Mouse (Mus musculus) embryonic facial prominence, embryonic 11.5 days (tissue): ENCODE measurements around the gene Svbp. TPM values are rescaled to one million over a fixed set of nuclear protein-coding genes. Genes with fewer than 3 reads are reported as not detected.

Experiments used
- ATAC-seq: fragments of 200-750 bp; cut with Nextera tagmentation; replicated peaks from 2 replicates; pipeline ENCODE4 v1.8.0; 2017; ENCODE audit warnings: low read depth; ENCODE audit not compliant: insufficient number of reproducible peaks, low FRiP score, low TSS enrichment
- DNase-seq: peaks from one replicate; pipeline ENCODE4 v3.0.0-alpha.2; 2015; ENCODE audit warnings: low spot score
- H3K27ac ChIP-seq: fragments of 300-500 bp; sonication (generic); replicated peaks from 2 replicates; pipeline ENCODE4 v1.5.1; 2014; ENCODE audit warnings: mild to moderate bottlenecking, low read depth, low read length, control low read depth
- H3K27me3 ChIP-seq: fragments of 300-500 bp; sonication (generic); 2 replicates; pipeline ENCODE4 v1.6.1; 2014; ENCODE audit warnings: mild to moderate bottlenecking, low read length, moderate library complexity, mixed read lengths; ENCODE audit not compliant: control insufficient read depth, insufficient read depth
- H3K36me3 ChIP-seq: fragments of 300-500 bp; sonication (generic); replicated peaks from 2 replicates; pipeline ENCODE4 v1.6.1; 2014; ENCODE audit warnings: low read depth, mild to moderate bottlenecking, low read length, moderate library complexity, mixed read lengths; ENCODE audit not compliant: control insufficient read depth, insufficient read depth
- H3K4me1 ChIP-seq: fragments of 300-500 bp; sonication (generic); 2 replicates; pipeline ENCODE4 v1.6.1; 2014; ENCODE audit warnings: low read length, mixed read lengths; ENCODE audit not compliant: control insufficient read depth, insufficient read depth
- H3K4me2 ChIP-seq: fragments of 300-500 bp; sonication (generic); 2 replicates; pipeline ENCODE4 v1.6.1; 2014; ENCODE audit warnings: low read depth, mild to moderate bottlenecking, control low read depth, low read length, moderate library complexity
- H3K4me3 ChIP-seq: fragments of 300-500 bp; sonication (generic); 2 replicates; pipeline ENCODE4 v1.5.1; 2014; ENCODE audit warnings: low read depth, low read length, control low read depth
- H3K9ac ChIP-seq: fragments of 300-500 bp; sonication (generic); replicated peaks from 2 replicates; pipeline ENCODE4 v1.6.1; 2014; ENCODE audit warnings: mild to moderate bottlenecking, control low read depth, low read length
- H3K9me3 ChIP-seq: fragments of 300-500 bp; sonication (generic); replicated peaks from 2 replicates; pipeline ENCODE4 v1.6.1; 2016; ENCODE audit warnings: mild to moderate bottlenecking, low read length, inconsistent platforms, mixed read lengths; ENCODE audit not compliant: control insufficient read depth
- WGBS: fragments of 180-500 bp; shearing (Covaris S2); extraction: QIAGEN DNeasy Blood & Tissue Kit; methylation state at CpG from one replicate; pipeline ENCODE4 v1.1.7; 2014; 5-methylcytosine and 5-hydroxymethylcytosine counted together
- polyA plus RNA-seq: library from polyadenylated mRNA; unstranded; fragments of >200 nt; fragmentation: Nextera tagmentation; extraction: Ambion mirVana; gene quantifications from 2 replicates; pipeline ENCODE4 v1.2.1, GENCODE M21; 2014

Gene Svbp
- polyA plus RNA-seq, 1 experiment from 2014 or later, result 174 TPM

DNA sequence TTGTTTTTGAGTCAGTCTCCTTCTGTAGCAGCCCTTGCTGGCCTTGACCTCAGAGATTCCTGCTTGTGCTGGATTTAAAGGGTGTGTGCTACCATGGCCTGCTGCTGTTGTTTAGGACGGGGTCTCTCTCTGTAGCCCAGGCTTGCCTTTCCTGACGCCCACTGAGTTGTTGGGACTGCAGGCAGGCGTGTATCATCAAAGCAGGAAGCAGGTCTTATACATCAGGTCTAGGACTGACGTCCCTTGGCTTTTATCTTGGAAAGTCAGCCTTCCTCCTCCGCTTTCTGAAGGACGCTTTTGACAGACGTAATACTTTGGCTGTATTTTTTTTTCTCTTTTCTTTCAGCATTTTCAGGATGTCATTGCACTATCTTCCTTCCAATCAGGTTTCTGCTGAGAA, 29.2 kb upstream of the Svbp start:
- Histone ChIP-seq H3K4me3 (no peak overlapping the region), H3K4me1 (no peaks in the 10 kb centered on the region), H3K36me3 (peaks cover 4% of the 10 kb centered on the region; the same call in 1 of the 2 replicates), H3K9ac (no peak overlapping the region), H3K9me3 (no peaks in the 10 kb centered on the region), H3K27me3 (no peaks in the 10 kb centered on the region), H3K27ac (no peak overlapping the region), H3K4me2 (no peak overlapping the region)
- ATAC-seq (no peak), DNase-seq (no peak)
- WGBS, result 80% methylated on average over 7 of the region's 7 CpGs

DNA sequence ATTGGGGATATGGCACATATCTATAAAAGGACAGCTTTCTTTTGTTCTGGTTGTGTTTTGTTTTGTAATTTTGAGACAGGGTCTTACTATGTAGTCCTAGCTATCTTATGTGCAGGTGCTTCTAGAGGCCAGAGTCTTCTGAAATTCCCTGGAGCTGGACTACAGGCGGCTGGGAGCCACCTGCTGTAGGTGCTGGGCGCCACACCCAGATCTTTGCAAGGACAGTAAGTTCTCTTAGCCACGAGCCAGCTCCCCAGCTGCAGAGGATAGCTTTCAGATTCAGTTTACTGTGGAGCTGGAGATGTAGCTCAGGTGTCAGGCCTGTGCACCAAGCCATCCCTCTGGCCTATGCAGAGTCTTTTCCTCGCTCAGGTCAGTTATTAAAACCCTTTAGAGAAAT, 28.0 kb upstream of the Svbp start:
- Histone ChIP-seq H3K4me1 (no peaks in the 10 kb centered on the region), H3K9me3 (no peaks in the 10 kb centered on the region), H3K36me3 (peaks cover 4% of the 10 kb centered on the region; the same call in 1 of the 2 replicates), H3K4me3 (no peak overlapping the region), H3K27me3 (no peaks in the 10 kb centered on the region), H3K27ac (no peak overlapping the region), H3K4me2 (no peak overlapping the region), H3K9ac (no peak overlapping the region)
- ATAC-seq (no peak), DNase-seq (no peak)
- WGBS, result 80% methylated on average over 4 of the region's 4 CpGs

DNA sequence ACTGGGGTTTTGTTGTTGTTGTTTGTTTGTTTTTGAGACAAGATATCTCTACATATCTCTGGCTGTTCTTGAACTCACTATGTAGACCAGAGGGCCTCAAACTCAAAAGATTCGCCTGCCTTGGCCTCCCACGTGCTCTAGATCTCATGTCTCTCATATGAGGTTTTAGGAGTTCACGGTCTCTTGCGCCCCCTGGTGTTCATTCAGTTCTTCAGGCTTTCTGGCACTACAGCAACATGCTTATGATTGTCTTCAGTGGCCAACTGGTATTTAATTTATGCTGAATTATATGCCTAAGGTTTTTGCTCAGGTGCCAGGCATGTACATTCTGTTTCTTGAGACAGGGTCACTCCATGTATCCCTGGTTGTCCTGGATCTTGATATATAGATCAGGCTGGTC, 27.4 kb upstream of the Svbp start:
- 8% methylated on average over 4 of the region's 4 CpGs for WGBS
- Histone ChIP-seq H3K9ac (no peak overlapping the region), H3K27ac (no peak overlapping the region), H3K9me3 (no peaks in the 10 kb centered on the region), H3K4me3 (no peak overlapping the region), H3K27me3 (no peaks in the 10 kb centered on the region), H3K4me2 (no peak overlapping the region), H3K36me3 (peaks cover 4% of the 10 kb centered on the region; the same call in 1 of the 2 replicates), H3K4me1 (no peaks in the 10 kb centered on the region)
- no peak for ATAC-seq
- DNase-seq, result peak; percentile 90

DNA sequence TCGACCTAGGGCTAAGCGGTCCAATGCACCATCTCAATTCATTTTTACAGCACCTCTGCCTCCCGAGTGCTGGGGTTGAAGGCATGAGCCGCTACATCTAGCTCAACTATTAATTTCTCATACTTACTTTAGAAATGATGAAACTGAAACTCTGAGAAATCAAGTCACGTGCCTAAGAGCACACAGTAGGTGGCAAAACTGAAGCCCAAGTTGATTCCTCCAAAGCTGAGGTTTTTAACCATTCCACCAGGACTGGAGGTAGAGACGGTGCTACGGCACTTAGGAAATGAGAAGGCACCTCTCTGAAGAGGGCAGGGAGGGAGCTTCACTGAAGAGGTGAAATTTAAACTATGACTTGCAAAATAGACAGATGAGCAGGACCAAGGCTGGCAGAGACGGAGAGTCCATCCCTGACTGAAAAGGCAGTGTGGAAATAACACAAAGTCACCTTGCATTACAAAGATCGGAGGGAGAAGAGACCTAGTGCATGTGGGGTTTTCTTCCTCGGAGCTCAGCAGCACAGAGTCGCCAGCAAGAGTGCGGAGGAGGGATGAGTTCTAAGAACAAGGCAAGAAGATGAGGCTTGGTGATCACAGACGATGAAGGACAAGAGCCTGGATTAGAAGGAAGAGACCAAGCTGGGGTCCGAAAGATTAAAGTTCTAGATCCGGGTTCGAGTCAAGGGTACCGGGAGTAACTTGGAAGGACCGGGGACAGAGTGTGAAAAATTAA, 22.0 kb upstream of the Svbp start:
- H3K9ac ChIP-seq, result peak overlapping the region; percentile 82
- WGBS, result 43% methylated on average over 18 of the region's 18 CpGs
- peak overlapping the region; percentile 54 for H3K4me2 ChIP-seq
- no peaks in the 10 kb centered on the region for H3K4me1 ChIP-seq
- DNase-seq (no peak), ATAC-seq (no peak)
- H3K36me3 ChIP-seq, result peaks cover 4% of the 10 kb centered on the region; the same call in 1 of the 2 replicates
- peak overlapping the region; percentile 74 for H3K4me3 ChIP-seq
- H3K27ac ChIP-seq, result no peak overlapping the region
- H3K9me3 ChIP-seq, result no peaks in the 10 kb centered on the region
- no peaks in the 10 kb centered on the region for H3K27me3 ChIP-seq

DNA sequence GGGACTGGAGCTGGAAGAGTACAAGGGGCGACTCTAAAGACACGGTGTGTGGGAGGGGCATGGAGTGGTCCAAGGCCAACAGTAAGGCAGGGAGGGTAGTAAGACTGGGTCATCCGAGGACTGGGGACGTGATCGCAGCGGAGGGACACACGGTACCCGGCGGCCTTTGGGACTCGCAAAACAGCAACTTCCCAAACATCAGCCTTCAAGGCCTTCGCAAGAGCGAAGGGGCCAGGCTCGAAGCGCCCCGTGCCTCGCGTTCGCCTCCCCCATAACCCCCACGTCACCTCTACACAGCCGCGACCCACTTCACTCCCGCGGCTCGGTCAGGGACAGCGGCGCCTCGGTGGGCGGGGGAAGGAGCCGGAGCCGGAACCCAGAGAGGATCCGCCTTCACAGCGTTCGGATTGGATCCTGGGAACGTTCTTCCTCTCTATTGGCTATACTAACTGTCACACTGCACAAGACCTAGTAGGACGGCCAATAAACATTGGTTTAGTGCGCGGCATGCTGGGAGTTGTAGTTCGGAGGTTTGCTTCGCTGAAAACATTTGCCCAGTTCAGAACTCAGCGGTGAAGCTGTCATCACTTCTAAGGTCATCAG, 21.2 kb upstream of the Svbp start, which contains the start of gene Zfp691:
Zfp691 (minus strand) TSS at position 345 of the 603 bp plus-strand sequence.
- under 1% methylated on average over 40 of the region's 40 CpGs for WGBS
- no peak within 1 kb of the TSS; the same call in 1 of the 2 replicates for H3K27ac ChIP-seq
- no peaks in the 10 kb centered on the region for H3K9me3 ChIP-seq
- ATAC-seq (peak; percentile 99), DNase-seq (peak; percentile 99)
- peak within 1 kb of the TSS; percentile 74 for H3K4me3 ChIP-seq
- peak within 1 kb of the TSS; percentile 54 for H3K4me2 ChIP-seq
- no peaks in the 10 kb centered on the region for H3K27me3 ChIP-seq
- H3K4me1 ChIP-seq, result no peaks in the 10 kb centered on the region
- peak within 1 kb of the TSS; percentile 82 for H3K9ac ChIP-seq
- peaks cover 4% of the 10 kb centered on the region; the same call in 1 of the 2 replicates for H3K36me3 ChIP-seq

DNA sequence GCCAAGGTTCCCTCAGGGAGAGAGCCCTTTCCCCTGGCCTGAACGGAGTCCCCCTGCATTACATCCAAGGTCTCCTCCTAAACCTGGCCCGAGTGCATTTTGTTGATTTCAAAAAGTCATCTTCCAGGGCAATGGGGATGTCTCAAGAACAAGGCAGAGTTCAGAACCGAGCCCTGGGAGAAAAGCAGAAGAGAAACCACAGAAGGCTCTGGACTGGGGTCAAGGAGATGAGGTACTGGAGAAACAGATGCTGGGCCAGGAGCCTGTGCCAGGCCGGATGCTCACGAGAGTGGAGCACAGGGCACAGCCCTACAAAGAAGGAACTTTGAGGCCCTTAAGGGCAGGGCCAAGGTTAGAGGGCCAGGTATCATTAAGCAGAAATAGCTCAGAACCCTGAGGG, 17.4 kb upstream of the Svbp start:
- no peak for ATAC-seq
- Histone ChIP-seq H3K4me3 (no peak overlapping the region), H3K9ac (no peak overlapping the region), H3K9me3 (no peaks in the 10 kb centered on the region), H3K4me1 (no peaks in the 10 kb centered on the region), H3K27ac (no peak overlapping the region), H3K27me3 (no peaks in the 10 kb centered on the region), H3K4me2 (no peak overlapping the region), H3K36me3 (no peaks in the 10 kb centered on the region)
- DNase-seq, result no peak
- 77% methylated on average over 5 of the region's 5 CpGs for WGBS

DNA sequence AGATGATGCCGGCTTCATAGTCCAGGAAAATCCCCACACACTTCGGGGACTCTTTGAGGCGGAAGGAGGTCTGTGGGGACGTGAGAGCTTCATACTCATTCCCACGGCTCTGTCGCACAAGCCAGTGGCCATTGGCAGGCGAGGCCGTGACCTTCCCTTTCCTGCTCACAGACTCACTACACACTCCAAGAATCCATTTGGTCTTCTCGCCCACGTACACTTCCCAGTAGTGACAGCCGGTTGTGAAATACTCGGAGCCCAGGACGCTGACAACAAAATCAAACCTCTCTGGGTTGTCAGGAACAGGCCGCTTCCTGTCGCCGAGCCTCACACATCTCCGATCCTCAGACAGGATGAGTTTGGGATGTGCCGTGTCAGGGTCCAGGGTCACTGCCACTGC, 16.8 kb upstream of the Svbp start:
- H3K4me3 ChIP-seq, result no peak overlapping the region
- H3K4me2 ChIP-seq, result no peak overlapping the region
- no peak overlapping the region for H3K27ac ChIP-seq
- no peaks in the 10 kb centered on the region for H3K27me3 ChIP-seq
- ATAC-seq (no peak), DNase-seq (no peak)
- H3K9me3 ChIP-seq, result no peaks in the 10 kb centered on the region
- H3K36me3 ChIP-seq, result no peaks in the 10 kb centered on the region
- H3K9ac ChIP-seq, result no peak overlapping the region
- no peaks in the 10 kb centered on the region for H3K4me1 ChIP-seq
- WGBS, result 72% methylated on average over 18 of the region's 18 CpGs

DNA sequence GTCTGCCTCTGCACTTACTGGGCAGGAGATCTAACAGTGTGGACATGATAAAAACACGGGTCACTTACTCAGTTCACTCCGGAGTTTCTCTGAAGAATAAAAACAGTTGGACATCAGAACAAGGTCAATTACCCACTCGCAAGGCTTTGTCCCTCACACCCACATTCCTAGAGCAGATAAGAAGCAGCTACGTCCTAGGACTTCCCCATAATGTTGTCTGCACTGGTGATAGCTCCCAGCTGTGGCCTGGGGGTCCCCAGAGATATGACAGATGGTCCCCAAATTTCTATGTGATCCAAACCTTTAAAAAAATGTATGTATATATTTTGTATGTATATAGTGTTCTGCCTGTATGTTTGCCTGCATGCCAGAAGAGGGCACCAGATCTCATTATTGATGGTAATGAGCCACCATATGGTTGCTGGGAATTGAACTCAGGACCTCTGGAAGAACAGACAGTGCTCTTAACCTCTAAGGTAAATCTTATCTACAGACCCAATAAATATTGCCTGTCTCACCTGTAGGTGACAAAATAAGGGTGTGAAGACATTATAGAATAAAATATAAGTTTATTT, 14.9 kb upstream of the Svbp start:
- H3K4me3 ChIP-seq, result no peak overlapping the region
- H3K9me3 ChIP-seq, result no peaks in the 10 kb centered on the region
- no peaks in the 10 kb centered on the region for H3K4me1 ChIP-seq
- no peaks in the 10 kb centered on the region for H3K36me3 ChIP-seq
- no peak overlapping the region for H3K9ac ChIP-seq
- no peak overlapping the region for H3K27ac ChIP-seq
- WGBS, result 66% methylated on average over 4 of the region's 4 CpGs
- no peak overlapping the region for H3K4me2 ChIP-seq
- DNase-seq (no peak), ATAC-seq (no peak)
- H3K27me3 ChIP-seq, result no peaks in the 10 kb centered on the region
